Mouse (Mus musculus) myocyte (in vitro differentiated cells): ENCODE data around the gene Sult1b1.

Experiments used
- E2F4 ChIP-seq: IDR thresholded peaks from one replicate; pipeline ENCODE4 v1.6.1; 2011; ENCODE audit warnings: mild to moderate bottlenecking, control low read depth, moderate library complexity; ENCODE audit not compliant: insufficient read depth
- MAX ChIP-seq: IDR thresholded peaks from one replicate; pipeline ENCODE4 v1.6.1; 2011; ENCODE audit warnings: low read depth, mild to moderate bottlenecking, control low read depth
- MYOG ChIP-seq, 3 experiments: IDR thresholded peaks; one replicate each; pipeline ENCODE4 v1.6.1; 2011; ENCODE audit warnings: control low read depth in 2 of 3, low read depth in 2 of 3, mild to moderate bottlenecking in 2 of 3; ENCODE audit not compliant: insufficient read length in 2 of 3, control insufficient read depth in 1 of 3, insufficient read depth in 1 of 3
- POLR2A ChIP-seq: IDR thresholded peaks from one replicate; pipeline ENCODE4 v1.6.1; 2011; ENCODE audit warnings: low read depth, mild to moderate bottlenecking, control low read depth, moderate library complexity; ENCODE audit not compliant: insufficient read length
- SRF ChIP-seq: IDR thresholded peaks from one replicate; pipeline ENCODE4 v1.6.1; 2011; ENCODE audit warnings: low read depth; ENCODE audit not compliant: control insufficient read depth, insufficient read length
- TCF12 ChIP-seq: IDR thresholded peaks from one replicate; pipeline ENCODE4 v1.6.1; 2011; ENCODE audit warnings: mild to moderate bottlenecking, control low read depth; ENCODE audit not compliant: poor library complexity, insufficient read depth, severe bottlenecking
- USF1 ChIP-seq: IDR thresholded peaks from one replicate; pipeline ENCODE4 v1.6.1; 2011; ENCODE audit warnings: low read depth, mild to moderate bottlenecking, control low read depth, moderate library complexity

DNA sequence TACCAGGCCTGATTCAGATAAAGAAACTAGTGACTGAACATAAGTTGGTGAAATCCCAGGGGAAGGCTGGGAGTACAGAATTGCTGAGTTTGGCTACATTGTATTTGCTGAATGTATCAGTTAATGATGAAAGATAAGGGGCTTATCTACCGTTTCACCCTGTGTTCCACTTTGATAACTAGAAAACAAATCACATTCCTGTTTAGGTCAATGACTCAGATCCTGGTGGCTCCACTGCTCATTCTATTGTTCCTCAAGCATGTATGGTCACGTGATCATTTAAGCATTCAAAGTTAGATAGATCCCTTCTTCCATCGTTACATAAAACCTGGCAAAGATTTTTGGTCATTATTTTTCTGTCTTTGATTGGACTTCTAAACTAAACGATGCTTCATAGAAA lies 24.5 kb upstream of the Sult1b1 start:
- no peak for TF ChIP-seq MAX
- no peak for TF ChIP-seq POLR2A
- TF ChIP-seq TCF12 = no peak
- TF ChIP-seq E2F4 = no peak
- peak; percentile 16 for TF ChIP-seq USF1
- TF ChIP-seq MYOG (IDR thresholded peaks at IDR 0.05; ENCODE audit: control insufficient read depth in 1 of 3, insufficient read depth in 1 of 3, insufficient read length in 2 of 3, low read depth in 2 of 3) = no peak
- no peak for TF ChIP-seq SRF
